Mouse (Mus musculus) cerebellum, adult 11 months (tissue): ENCODE results near the gene Amfr.
A peak's percentile ranks its signal among the peaks of the same experiment; 100 is the strongest.

Source experiments
- DNase-seq: peaks from one replicate; pipeline ENCODE4 v3.0.0; 2022

Amfr gene

DNA sequence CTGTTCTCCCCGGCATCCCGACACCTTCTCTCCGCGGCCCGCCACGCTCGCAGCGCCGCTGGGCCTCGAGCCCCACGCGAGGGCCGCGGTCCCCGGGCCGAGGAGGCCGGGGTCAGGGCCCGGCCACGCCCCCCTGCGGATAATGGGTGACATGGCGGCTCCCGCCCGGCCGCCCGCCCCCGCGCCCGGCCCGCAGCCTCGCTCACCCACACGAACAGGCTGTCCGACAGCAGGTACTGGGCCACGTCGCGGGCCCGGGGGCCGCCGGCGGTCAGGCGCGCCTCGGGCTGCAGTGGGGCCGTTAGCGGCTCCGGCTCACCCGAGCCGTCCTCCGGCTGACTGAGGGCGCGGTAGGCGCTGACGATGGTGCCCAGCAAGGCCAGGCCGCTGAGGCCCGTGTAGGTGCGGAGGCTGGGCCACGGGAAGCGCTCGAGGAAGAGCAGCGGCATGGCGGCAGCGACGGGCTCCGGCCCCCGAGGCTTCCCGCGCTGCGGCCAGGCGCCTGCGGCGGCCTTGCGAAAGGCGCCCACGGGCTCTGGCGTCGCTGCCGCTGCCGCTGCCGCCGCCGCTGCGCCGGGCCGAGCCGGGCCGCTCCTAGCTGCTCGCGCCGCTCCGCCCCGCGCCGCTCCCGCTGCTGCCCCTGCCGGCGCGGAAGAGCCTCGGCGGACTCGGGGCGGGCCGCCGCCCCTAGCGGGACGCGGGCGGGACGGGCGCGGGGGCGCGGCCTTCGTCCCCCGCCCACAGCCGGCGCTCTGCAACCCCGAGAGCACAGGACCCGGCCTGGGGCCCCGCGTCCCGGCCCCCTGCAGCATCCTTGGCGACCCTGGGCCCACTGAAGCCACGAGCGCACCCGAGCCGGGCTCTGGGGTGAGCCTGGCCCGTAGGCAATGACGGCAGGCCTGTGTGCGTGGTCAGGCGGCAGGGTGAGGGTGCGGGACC lies at the start of gene Amfr:
Gene Amfr, minus strand, starts transcription at position 830 of the 939 bp plus-strand sequence.
- DNase-seq, result peak; percentile 62

DNA sequence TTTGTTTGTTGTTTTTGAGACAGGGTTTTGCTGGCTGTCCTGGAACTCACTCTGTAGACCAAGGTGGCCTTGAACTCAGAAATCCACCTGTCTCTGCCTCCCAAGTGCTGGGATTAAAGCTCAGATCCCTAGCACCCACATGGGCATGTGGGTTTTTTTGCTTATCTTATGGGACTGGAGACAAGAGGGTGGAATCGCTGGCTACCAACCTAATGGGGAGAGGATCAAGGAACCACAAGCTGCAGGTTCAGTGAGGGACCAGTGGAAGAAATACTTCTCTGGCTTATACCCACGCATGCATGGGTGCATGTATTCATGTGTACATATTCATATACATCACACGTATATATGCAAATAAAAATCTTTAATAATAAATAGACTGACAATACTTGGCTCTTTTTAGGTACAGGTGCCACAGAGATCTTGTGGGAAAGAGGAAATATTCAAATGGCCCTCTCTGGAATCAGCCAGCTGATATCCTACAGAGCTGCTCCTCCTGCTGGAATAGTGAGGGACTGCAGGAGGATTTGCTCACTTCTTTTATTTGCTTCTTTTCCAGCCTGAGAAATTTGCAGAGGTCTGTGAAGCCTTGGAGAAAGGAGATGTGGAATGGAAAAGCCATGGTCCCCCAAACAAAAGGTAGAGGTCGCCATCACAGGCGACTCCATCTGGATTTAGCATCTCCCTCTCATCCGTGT lies 44.7 kb upstream of the Amfr start:
- peak; percentile 32 for DNase-seq

DNA sequence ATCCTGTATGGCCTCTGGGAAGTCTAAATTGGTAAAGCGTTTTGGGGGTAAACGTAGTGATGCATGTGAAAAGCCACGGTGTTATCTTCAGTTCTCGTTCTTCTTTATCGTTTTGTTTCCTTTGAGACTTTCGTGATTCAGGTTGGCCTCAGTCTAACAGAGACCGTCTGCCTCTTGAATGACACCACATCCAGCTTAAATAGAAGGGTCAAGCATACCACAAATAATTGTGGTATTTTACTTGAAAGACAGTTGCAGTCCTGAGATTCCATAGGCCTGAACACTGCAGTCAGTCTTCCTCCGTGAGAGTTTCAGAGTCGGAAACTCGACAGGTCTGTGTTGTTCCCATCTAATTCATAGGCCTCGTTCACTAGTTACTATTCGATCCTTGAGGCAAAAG lies 40.1 kb upstream of the Amfr start:
- no peak for DNase-seq

DNA sequence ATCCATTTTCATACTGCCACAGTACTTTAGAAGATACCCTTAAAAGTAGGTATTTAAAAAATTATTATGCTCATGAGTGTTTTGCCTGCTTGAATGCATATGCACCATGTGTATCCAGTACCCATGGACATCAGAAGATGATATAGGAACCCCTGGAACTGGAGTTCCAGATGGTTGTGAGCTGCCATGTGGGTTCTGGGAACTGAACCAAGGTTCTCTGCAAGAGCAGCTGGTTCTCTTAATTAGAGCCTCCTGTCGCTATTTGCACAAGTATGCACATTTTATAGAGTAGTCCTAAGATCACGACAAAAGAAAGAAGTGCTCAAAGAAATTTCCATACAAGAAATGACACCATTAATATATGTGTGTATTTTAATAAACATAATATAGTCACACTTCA lies 35.2 kb upstream of the Amfr start:
- no peak for DNase-seq

GRCm38 (mm10) chr8:94037806-94038205 lies 25.2 kb upstream of the Amfr start:
- no peak for DNase-seq

DNA sequence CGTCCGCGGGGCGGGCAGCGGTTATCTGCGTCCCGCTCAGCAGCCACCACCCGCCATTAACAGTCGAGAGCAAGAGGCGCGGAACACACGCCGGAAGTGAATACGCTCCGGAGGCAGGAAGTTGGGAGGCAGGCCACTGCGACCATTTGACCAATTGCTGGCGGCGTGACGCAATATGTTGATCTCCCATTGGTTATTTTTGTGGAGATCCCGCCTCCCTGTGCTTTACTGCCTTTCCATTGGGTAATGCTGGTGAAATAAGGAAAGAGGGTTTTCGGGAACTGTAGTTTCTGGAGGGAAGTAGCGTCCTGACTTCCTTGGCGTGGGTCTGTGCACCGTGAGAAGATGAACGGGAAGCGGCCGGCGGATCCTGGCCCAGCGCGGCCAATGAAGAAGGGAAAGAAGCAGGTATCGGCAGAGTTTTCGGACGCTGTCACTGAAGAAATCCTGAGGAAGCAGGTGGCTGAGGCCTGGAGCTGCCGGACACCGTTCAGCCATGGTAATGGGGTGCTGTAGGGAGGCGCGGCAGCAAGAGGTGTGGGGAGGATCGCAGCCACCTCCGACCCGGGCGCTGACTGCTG lies 24.4 kb upstream of the Amfr start, which contains the start of the genes Nudt21 and Ogfod1:
Gene Nudt21, minus strand, starts transcription at position 88 of the 581 bp plus-strand sequence.
Gene Ogfod1, plus strand, starts transcription at position 255 of the 581 bp plus-strand sequence.
- peak; percentile 92 for DNase-seq

- DNase-seq, result peak; percentile 57
Measured at GRCm38 (mm10) chr8:94036541-94036940, 23.9 kb upstream of the Amfr start.

- DNase-seq, result no peak
Measured at GRCm38 (mm10) chr8:94035200-94035599, 22.6 kb upstream of the Amfr start.

- DNase-seq, result no peak
Measured at GRCm38 (mm10) chr8:94033601-94034000, 21.0 kb upstream of the Amfr start.

DNA sequence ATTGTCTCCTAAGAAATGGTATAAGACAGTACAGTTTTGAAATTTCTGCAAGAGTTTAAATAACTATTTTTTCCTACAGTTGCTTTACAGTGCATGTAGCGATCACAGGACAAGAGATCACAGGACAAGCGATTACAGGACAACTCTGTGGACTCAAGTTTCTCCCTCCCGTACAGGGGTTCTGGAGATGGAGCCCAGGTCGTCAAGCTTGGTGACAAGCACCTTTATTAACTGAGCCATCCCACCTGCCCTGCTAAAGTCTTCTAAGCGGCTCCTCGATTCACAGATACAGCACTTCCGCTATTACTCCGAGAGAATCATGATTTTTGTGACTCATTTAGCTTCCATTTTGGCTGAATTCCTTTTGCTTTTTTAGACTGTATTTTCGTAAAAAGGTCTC lies 17.1 kb upstream of the Amfr start:
- DNase-seq, result no peak

DNA sequence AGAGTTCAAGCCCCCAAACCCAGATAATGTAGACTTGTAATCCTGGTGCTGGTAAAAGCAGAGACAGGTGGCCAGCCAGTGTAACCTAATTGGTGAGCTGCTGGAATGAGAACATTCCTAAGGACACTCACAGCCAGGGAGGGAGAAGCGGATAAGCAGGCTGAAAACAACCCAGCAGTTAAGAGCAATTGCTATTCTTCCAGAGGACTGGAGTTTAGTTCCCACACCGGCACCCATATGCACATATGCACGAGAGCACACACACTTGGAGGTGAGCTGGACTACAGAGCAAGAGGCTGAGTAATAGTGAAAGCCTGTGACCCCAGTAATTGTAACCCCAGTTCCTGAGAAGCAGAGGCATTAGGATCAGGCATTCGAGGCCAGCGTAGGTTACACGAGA lies 11.3 kb upstream of the Amfr start:
- no peak for DNase-seq

DNA sequence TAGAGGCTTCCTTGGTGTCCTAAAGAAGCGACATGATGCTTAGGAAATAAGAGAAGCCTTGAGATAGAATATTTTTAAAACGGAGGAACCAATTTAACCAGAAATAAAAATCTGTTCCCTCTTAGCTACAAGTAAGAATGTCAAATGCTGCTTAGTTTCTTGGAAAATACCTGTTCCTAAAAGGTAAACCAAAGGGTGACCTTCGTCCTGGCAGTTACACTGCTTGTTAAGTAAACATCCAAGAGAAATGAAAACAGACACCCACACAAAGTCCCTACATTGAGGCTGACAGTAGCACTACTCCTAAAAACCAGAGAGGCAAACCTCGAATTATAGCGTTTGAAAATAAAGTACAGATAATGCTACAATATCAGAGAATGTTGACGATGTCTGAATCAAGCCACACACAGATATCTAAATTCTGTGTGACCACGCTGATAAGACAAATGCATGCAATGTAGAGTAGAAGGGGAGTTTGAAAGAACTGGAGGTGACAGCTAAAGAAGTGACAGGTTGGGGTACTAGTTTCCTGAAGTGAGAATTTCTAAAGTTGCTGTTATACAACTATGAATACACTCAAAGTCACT lies 477 bp upstream of the Amfr start:
- no peak for DNase-seq

GRCm38 (mm10) chr8:94011076-94012012 lies 1.3 kb downstream of the Amfr start:
- DNase-seq, result no peak

DNA sequence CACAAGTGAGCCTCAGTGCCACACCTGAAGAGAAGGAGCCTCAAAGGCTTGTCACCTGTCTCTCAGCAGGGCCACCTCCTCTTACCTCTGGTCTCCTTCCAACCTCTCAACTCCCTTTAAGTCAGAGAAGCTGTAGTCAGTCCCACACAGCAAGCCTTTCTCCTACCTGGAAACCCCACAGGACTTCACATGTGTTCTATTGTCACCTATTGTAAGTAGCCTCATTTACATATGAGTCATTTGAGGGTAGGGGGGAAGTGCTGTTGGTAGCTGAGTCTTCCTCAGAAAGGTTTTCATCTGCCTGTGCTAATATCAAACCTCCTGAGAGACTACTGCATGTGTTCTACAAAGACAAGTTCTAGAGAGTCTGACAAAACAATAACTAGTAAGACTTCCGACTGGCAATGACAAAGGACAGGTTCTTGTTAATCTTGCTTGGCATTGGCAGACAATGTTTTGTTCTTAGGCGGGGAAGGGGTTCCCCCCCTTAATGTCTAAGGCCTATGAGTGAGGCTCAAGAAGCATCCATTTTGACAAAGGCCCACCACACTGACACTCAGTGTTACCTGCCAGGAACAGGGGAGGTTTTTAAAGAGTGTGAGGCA lies 2.4 kb downstream of the Amfr start:
- DNase-seq, result no peak

- no peak for DNase-seq
Measured at GRCm38 (mm10) chr8:94009243-94009845, 3.3 kb downstream of the Amfr start.

GRCm38 (mm10) chr8:94004139-94004538 lies 8.5 kb downstream of the Amfr start:
- no peak for DNase-seq

DNA sequence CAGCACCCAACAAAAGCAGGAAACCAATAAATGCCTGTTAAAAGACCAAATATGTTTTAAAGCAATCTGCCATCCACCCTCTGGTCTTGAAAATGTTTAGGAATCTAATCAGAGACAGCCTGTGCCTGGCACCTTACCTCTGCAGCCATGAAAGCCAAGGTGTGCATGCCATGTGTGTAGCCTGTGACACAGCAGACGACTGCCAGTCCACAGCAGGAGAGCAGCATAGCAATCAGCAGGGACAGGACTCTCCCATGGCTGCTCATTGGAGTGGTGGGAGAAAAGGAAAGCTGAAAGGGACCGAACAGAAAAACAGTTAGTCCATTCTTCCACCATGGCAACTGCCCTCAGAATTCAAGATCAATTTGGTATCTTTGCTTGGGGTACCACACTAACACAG lies 13.7 kb downstream of the Amfr start:
- DNase-seq, result no peak

- no peak for DNase-seq
Measured at GRCm38 (mm10) chr8:93989739-93990138, 22.9 kb downstream of the Amfr start.

GRCm38 (mm10) chr8:93984731-93985130 lies 27.9 kb downstream of the Amfr start:
- no peak for DNase-seq

DNA sequence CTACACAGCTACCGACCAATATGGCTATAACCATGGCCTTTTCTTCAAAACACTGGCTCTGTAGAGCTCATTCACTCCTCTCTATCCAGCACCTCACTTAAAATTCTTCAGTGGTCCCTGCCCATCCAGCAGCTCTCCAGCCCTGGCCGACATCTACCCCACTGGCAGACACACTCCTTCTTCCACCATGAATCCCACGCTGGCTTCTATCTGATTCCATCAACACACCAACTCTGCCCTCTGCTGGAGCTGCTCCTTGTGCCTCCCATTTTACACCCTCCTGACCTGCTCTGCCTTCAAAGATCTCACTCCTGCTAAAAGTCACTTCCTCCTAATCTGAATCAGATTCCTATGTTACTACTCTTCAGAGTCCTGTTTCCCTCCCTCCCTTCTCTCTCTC lies 28.8 kb downstream of the Amfr start:
- no peak for DNase-seq

GRCm38 (mm10) chr8:93981679-93982215 lies 30.9 kb downstream of the Amfr start:
- DNase-seq, result no peak
